Mouse (Mus musculus): ENCODE measurements at regions not wholly inside any gene's neighbourhood (a gene's known extent, or its start where the extent isn't known, plus 50 kb on each side); places are given as distances from the start of the nearest gene placed in this dataset.
A peak's percentile ranks its signal among the peaks of the same experiment; 100 is the strongest.

GRCm38 (mm10) chr9:46498861-46499260, 179.1 kb upstream of the 4931429L15Rik start:
- intact Hi-C loops (cut with DNase I) = no loop called here
- no peak for DNase-seq (ENCODE audit: low spot score in 2 of 2)

DNA sequence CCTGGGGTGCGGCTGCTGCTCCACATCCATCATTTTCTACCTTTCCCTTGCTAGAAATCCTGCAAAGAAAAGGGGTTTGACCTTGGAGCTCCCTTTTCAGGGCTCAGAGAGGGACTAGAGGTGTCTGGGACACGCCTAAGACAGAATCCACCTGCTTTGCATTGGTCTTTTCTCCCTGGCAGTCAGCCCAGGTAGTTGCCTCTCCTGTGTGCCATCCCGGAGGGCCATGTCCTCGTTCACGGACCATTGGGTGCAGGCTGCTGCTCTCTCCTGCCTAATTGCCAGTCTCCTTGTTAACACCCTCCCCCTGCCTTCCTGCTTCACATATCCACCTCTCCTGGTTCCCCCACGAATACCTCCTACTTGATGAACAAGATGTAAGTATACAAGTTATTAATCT, 175.5 kb upstream of the 4931429L15Rik start:
- DNase-seq (ENCODE audit: low spot score in 2 of 2) = no peak
- intact Hi-C loops (cut with DNase I) = no loop called here

GRCm38 (mm10) chr9:46482859-46483443, 163.2 kb upstream of the 4931429L15Rik start:
- no peak for DNase-seq (ENCODE audit: low spot score in 2 of 2)
- intact Hi-C loops (cut with DNase I) = no loop called here

GRCm38 (mm10) chr9:46482034-46482858, 162.5 kb upstream of the 4931429L15Rik start:
- DNase-seq (ENCODE audit: low spot score in 2 of 2) = no peak
- intact Hi-C loops (cut with DNase I) = no loop called here

DNA sequence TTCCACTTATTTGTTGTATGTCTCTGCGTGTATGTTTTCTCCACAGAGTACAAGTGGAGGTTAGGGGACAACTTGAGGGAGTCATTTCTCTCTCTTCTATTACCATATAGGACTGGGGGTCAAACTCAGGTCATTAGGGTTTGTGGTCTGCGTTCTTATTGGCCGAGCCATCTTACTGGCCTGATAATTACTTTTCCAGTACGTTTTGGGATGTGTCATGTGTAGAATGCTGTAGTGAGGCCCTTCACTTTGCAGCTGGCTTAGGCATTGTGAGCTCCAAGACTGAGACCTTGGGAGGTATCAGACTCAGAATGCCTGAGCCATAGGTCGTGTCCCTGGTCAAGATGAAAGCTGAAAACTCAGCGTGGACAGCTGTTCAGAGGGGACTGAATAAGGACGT, 161.7 kb upstream of the 4931429L15Rik start:
- intact Hi-C loops (cut with DNase I) = no loop called here
- DNase-seq (ENCODE audit: low spot score in 2 of 2) = no peak

DNA sequence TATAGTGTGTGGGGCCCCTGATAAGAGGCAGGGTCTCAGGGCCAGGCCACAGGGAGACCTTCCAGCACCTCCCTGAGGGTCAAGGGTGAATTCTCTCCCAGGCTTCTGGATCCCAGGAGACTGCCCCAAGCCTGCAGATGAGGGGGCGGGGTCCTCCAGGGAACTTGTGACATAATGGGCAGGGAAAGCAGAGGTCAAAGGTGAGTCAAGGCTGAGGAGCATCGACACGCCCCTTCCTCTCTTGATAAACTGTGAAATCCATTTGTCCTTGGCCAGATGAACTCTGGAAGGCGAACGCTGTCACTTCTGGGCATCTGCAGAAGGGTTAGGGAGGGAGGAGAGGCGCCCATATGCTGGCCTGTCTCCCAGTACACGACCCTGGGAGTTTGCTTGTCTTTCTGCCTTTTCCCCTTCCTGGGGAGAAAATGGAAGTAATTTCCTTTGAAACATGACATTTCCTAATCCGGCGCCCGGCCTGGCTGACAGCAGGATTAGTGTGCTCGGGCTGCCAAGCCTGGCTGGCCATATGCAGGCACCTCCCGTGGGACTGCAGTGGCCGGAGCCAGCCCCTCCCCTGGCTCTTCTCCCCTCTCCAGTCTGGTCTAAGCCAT, 160.4 kb upstream of the 4931429L15Rik start:
- DNase-seq (ENCODE audit: low spot score in 2 of 2) = no peak
- intact Hi-C loops (cut with DNase I) = no loop called here

GRCm38 (mm10) chr9:46478611-46479010, 158.8 kb upstream of the 4931429L15Rik start:
- DNase-seq (ENCODE audit: low spot score in 2 of 2) = no peak
- intact Hi-C loops (cut with DNase I) = no loop called here

- intact Hi-C loops (cut with DNase I) = no loop called here
- DNase-seq (ENCODE audit: low spot score in 2 of 2) = no peak
Observed at GRCm38 (mm10) chr9:46476516-46476915, 156.7 kb upstream of the 4931429L15Rik start.

DNA sequence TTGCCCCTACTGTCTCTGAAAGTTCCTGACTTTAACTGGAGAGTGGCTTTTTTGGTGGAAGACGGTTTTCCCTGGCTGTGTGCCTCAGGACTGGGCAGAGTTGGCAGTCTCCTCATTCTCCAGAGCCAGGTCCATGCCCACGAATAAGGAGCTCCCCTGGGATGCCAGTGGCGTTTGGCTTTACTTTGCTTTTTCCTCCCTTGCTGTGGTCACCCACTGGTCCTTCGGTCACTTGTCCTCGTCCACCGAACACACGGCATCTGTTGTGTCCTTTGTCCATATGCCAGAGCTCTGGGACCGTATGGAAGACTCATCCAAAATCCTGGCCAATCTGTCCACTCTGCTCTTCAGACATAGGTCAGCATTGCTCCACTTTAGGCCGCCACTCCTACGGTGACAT, 153.9 kb upstream of the 4931429L15Rik start:
- intact Hi-C loops (cut with DNase I) = no loop called here
- DNase-seq (ENCODE audit: low spot score in 2 of 2) = no peak

- no peak for DNase-seq (ENCODE audit: low spot score in 2 of 2)
- intact Hi-C loops (cut with DNase I) = no loop called here
Observed at GRCm38 (mm10) chr9:46469521-46469920, 149.7 kb upstream of the 4931429L15Rik start.

DNA sequence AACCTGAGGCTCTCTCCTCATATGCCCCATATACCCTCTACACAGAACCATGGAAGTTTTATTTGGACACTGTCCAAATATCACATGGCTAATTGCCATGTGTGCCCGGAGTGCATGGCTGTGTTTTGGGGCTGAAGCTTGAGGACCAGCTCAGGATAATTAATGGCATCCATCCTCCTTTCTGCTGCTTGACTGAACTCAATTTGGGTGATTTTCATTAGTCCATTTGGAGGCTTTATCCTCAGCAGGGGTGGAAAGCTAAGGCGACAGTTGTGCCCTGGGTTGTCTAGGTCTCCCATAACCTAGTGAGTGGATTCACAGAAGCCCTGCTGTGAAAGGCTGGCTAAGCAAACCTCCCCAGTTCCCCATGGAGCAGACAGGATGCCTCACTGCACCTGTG, 148.5 kb upstream of the 4931429L15Rik start:
- intact Hi-C loops (cut with DNase I) = no loop called here
- DNase-seq (ENCODE audit: low spot score in 2 of 2) = no peak

DNA sequence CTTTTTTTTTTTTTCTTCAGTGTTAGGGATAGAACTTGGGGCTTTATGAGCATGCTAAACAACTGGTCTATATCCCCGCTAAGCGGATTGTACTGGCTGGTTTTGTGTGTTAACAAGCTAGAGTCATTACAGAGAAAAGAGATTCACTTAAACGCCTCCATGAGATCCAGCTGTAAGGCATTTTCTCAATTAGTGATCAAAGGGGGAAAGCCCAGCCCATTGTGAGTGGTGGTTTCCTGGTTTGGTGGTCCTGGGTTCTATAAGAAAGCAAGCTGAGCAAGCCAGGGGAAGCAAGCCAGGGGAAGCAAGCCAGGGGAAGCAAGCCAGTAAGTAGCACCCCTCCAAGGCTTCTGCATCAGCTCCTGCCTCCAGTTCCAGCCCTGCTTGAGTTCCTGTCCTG, 147.9 kb upstream of the 4931429L15Rik start:
- intact Hi-C loops (cut with DNase I) = no loop called here
- no peak for DNase-seq (ENCODE audit: low spot score in 2 of 2)

DNA sequence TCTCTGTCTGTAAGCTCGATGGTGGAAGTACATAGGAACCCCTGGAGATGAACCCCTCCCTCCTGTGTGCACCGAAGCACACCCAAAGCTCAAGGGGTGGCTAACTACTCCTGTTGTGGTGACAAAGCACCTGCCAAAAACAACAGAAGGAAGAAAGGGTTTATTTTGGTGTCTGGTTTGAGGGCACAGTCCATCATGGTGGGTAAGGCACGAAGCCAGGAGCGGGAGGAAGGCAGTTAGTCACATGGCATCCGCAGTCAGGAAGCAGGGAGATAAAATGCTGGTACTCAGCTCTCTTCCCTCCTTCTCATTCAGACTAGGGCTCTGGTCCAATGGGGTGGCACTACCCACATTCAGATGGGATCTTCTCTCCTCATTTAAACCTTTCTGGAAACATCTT, 142.9 kb upstream of the 4931429L15Rik start:
- intact Hi-C loops (cut with DNase I) = no loop called here
- DNase-seq (ENCODE audit: low spot score in 2 of 2) = no peak

GRCm38 (mm10) chr9:46457945-46458344, 138.2 kb upstream of the 4931429L15Rik start:
- DNase-seq (ENCODE audit: low spot score in 2 of 2) = no peak
- intact Hi-C loops (cut with DNase I) = no loop called here

GRCm38 (mm10) chr9:46454807-46455610, 135.2 kb upstream of the 4931429L15Rik start:
- intact Hi-C loops (cut with DNase I) = no loop called here
- DNase-seq (ENCODE audit: low spot score in 2 of 2) = no peak

GRCm38 (mm10) chr9:46443191-46444095, 123.7 kb upstream of the 4931429L15Rik start:
- intact Hi-C loops (cut with DNase I) = no loop called here
- DNase-seq (ENCODE audit: low spot score in 2 of 2) = peak in 1 of 2 experiments; percentile 9

- intact Hi-C loops (cut with DNase I) = no loop called here
- DNase-seq (ENCODE audit: low spot score in 2 of 2) = no peak
Observed at GRCm38 (mm10) chr9:46442739-46443181, 123.0 kb upstream of the 4931429L15Rik start.

- intact Hi-C loops (cut with DNase I) = no loop called here
- no peak for DNase-seq (ENCODE audit: low spot score in 2 of 2)
Observed at GRCm38 (mm10) chr9:46440226-46440625, 120.4 kb upstream of the 4931429L15Rik start.

DNA sequence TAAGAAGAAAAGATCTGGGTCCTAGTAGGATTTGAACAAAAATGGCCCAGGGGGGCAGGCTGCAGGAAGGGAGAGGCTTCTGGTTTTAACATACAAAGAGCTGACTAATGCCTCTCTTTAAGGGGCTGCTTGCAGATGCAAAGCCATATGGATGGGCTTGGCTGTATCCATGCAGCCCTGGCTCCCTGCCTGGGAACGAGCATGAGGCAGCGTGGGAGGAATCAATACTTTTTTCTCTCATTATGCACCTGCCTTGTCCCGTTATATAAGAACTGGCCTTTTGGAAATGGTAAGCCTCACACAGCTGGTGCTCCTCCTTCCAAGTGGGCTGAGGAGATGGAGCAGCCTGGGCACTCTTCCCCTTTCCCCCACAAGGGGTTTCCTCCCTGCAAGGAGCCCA, 114.9 kb upstream of the 4931429L15Rik start:
- DNase-seq (ENCODE audit: low spot score in 2 of 2) = peak; percentile 85 to 87
- intact Hi-C loops (cut with DNase I) = no loop called here
